Comparison of ENCODE assay signal across 21 mouse cellular contexts in the genomic region with DNA sequence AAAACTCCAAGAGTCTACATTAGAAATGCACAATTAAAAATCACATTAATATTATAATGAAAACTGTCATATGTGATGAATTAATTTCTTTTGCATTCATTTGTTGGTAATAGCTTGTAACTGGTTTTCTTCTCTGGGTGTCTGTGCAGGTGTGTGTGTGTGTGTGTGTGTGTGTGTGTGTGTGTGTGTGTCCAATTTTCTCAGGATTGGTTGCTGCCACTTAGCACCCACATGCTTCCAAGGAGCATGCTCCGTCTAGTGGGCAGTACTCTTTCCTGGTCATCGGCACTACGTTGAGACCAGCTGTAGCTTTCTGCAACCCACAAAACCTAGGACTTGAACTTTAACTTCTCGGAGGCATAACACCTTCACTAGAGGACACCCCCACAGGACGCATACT. TPM values are rescaled to one million over a fixed set of nuclear protein-coding genes. Genes with fewer than 3 reads are reported as not detected.
DNase-seq lines count a peak whose midpoint lies in the region; ATAC-seq and TF ChIP-seq lines count a peak whose summit lies in the region.
"Had no signal": no experiment of that assay in that cellular context is flagged by ENCODE, and none has a peak within 500 bp of the region (broad histone marks: within the 10 kb centered on the region; RNA-seq: fewer than 3 reads in every experiment).

No protein-coding gene starts in this region.

- no peak overlapping the region for H3K4me3 ChIP-seq in forebrain, embryonic 16.5 days (replicated peaks; ENCODE audit: low read length)
- H3K4me3 ChIP-seq in forebrain, embryonic 14.5 days (ENCODE audit: low read depth, low read length): no peak overlapping the region
- no peak overlapping the region for H3K4me3 ChIP-seq in liver, adult 2 months (ENCODE audit: insufficient read depth, low read depth, low read length)
- no peak overlapping the region for H3K4me3 ChIP-seq in liver, embryonic 11.5 days (ENCODE audit: low read depth, low read length)
- H3K4me3 ChIP-seq in midbrain, embryonic 14.5 days (replicated peaks; ENCODE audit: low read depth, low read length): no peak overlapping the region
- no peak overlapping the region for H3K4me3 ChIP-seq in left cerebral cortex, adult 2 months
- H3K4me3 ChIP-seq: embryonic facial prominence, embryonic 12.5 days; gastrocnemius, adult 2 months; intestine, embryonic 15.5 days; layer of hippocampus, adult 2 months; liver, embryonic 12.5 days had no signal

- H3K27me3 ChIP-seq in forebrain, embryonic 16.5 days (replicated peaks; ENCODE audit: control insufficient read depth, insufficient read depth, low read length): no peaks in the 10 kb centered on the region
- H3K27me3 ChIP-seq in forebrain, embryonic 14.5 days (replicated peaks; ENCODE audit: control insufficient read depth, insufficient read depth, low read length): no peaks in the 10 kb centered on the region
- no peaks in the 10 kb centered on the region for H3K27me3 ChIP-seq in liver, adult 2 months (ENCODE audit: control insufficient read depth, insufficient read depth, low read length)
- no peaks in the 10 kb centered on the region for H3K27me3 ChIP-seq in liver, embryonic 11.5 days (replicated peaks; ENCODE audit: control insufficient read depth, insufficient read depth, low read length)
- H3K27me3 ChIP-seq in midbrain, embryonic 14.5 days (ENCODE audit: control insufficient read depth, insufficient read depth, low read length): no peaks in the 10 kb centered on the region
- H3K27me3 ChIP-seq: CH12.LX; embryonic facial prominence, embryonic 12.5 days; intestine, embryonic 15.5 days; liver, embryonic 12.5 days had no signal

- peak; percentile 24; the same call in 1 of the 2 replicates for ATAC-seq in forebrain, embryonic 16.5 days
- ATAC-seq in forebrain, embryonic 14.5 days: no peak
- no peak for ATAC-seq in liver, embryonic 11.5 days (replicated peaks; ENCODE audit: low FRiP score)
- peak; percentile 23 for ATAC-seq in CD4-positive, CD25-positive, alpha-beta regulatory T cell, adult 4 months
- peak; percentile 14; the same call in 1 of the 2 replicates for ATAC-seq in midbrain, embryonic 14.5 days (ENCODE audit: low FRiP score, low TSS enrichment)
- ATAC-seq: liver, embryonic 12.5 days had no signal

- H3K9ac ChIP-seq in forebrain, embryonic 16.5 days (replicated peaks; ENCODE audit: low read depth, low read length): no peak overlapping the region
- H3K9ac ChIP-seq in forebrain, embryonic 14.5 days (ENCODE audit: low read length): no peak overlapping the region
- H3K9ac ChIP-seq in liver, adult 2 months (ENCODE audit: low read depth, low read length): peak overlapping the region; percentile 4
- no peak overlapping the region for H3K9ac ChIP-seq in liver, embryonic 11.5 days (ENCODE audit: low read depth, low read length)
- no peak overlapping the region for H3K9ac ChIP-seq in midbrain, embryonic 14.5 days (replicated peaks; ENCODE audit: low read length)
- H3K9ac ChIP-seq: embryonic facial prominence, embryonic 12.5 days; intestine, embryonic 15.5 days; liver, embryonic 12.5 days had no signal

- TF ChIP-seq POLR2A in liver, adult 2 months (IDR thresholded peaks at IDR 0.05; ENCODE audit: extremely low read depth, insufficient read depth, low read length): no peak

- no peak for DNase-seq in forebrain, embryonic 14.5 days (ENCODE audit: low spot score)
- no peak for DNase-seq in liver, adult 2 months (ENCODE audit: extremely low read depth, low read depth, low spot score)
- DNase-seq in liver, embryonic 11.5 days (ENCODE audit: low spot score): no peak
- no peak for DNase-seq in midbrain, embryonic 14.5 days
- no peak for DNase-seq in embryo, embryonic 11 days
- DNase-seq in left cerebral cortex, adult 2 months (ENCODE audit: extremely low spot score in 1 of 2, low spot score in 2 of 2): no peak

- WGBS in forebrain, embryonic 16.5 days: 85% methylated on average over 5 of the region's 5 CpGs
- WGBS in forebrain, embryonic 14.5 days: 89% methylated on average over 5 of the region's 5 CpGs
- 42% methylated on average over 5 of the region's 5 CpGs for WGBS in liver, adult 2 months
- WGBS in liver, embryonic 11.5 days: 89% methylated on average over 5 of the region's 5 CpGs
- 87% methylated on average over 5 of the region's 5 CpGs for WGBS in midbrain, embryonic 14.5 days

- 0 out of 2 replicates have a peak, but pooled peaks cover 2% of the 10 kb centered on the region for H3K4me1 ChIP-seq in forebrain, embryonic 16.5 days (replicated peaks; ENCODE audit: control insufficient read depth, insufficient read depth, low read length)
- H3K4me1 ChIP-seq in forebrain, embryonic 14.5 days (ENCODE audit: control insufficient read depth, insufficient read depth, low read length): 0 out of 2 replicates have a peak, but pooled peaks cover 2% of the 10 kb centered on the region
- peaks cover 22% of the 10 kb centered on the region for H3K4me1 ChIP-seq in liver, adult 2 months (ENCODE audit: control insufficient read depth, insufficient read depth, low read length)
- H3K4me1 ChIP-seq in liver, embryonic 11.5 days (replicated peaks; ENCODE audit: control insufficient read depth, insufficient read depth, low read length): 0 out of 2 replicates have a peak, but pooled peaks cover 3% of the 10 kb centered on the region
- H3K4me1 ChIP-seq in midbrain, embryonic 14.5 days (ENCODE audit: control insufficient read depth, insufficient read depth, low read length): no peaks in the 10 kb centered on the region
- H3K4me1 ChIP-seq: intestine, embryonic 15.5 days had no signal

- intact Hi-C loops in left cerebral cortex, adult 2 months (cut with DNase I): loop anchor here (5.0 kb wide), 1 partner anchor 260 kb away; no protein-coding TSS in a partner anchor

- H3K79me2 ChIP-seq in liver, adult 2 months (ENCODE audit: control insufficient read depth, insufficient read depth, low read length): no peaks in the 10 kb centered on the region

- no peak overlapping the region for H3K27ac ChIP-seq in forebrain, embryonic 16.5 days (ENCODE audit: low read length)
- H3K27ac ChIP-seq in forebrain, embryonic 14.5 days (ENCODE audit: low read depth, low read length): no peak overlapping the region
- peak overlapping the region; percentile 12; the same call in 1 of the 2 replicates for H3K27ac ChIP-seq in liver, adult 2 months (replicated peaks; ENCODE audit: insufficient read depth, low read depth, low read length)
- no peak overlapping the region for H3K27ac ChIP-seq in liver, embryonic 11.5 days (ENCODE audit: low read depth, low read length)
- no peak overlapping the region for H3K27ac ChIP-seq in midbrain, embryonic 14.5 days (replicated peaks; ENCODE audit: low read depth, low read length)
- H3K27ac ChIP-seq in left cerebral cortex, adult 2 months: no peak overlapping the region
- H3K27ac ChIP-seq: embryonic facial prominence, embryonic 12.5 days; gastrocnemius, adult 2 months; intestine, embryonic 15.5 days; layer of hippocampus, adult 2 months; liver, embryonic 12.5 days had no signal

- no peak for TF ChIP-seq CTCF in liver, adult 2 months (IDR thresholded peaks at IDR 0.05; ENCODE audit: low read depth, low read length)
- no peak for TF ChIP-seq CTCF in left cerebral cortex, adult 2 months (IDR thresholded peaks at IDR 0.05)

- no peak overlapping the region for H3K4me2 ChIP-seq in forebrain, embryonic 16.5 days (ENCODE audit: low read length)
- H3K4me2 ChIP-seq in forebrain, embryonic 14.5 days (ENCODE audit: low read length): no peak overlapping the region
- H3K4me2 ChIP-seq in liver, embryonic 11.5 days: no peak overlapping the region
- H3K4me2 ChIP-seq in midbrain, embryonic 14.5 days (ENCODE audit: low read length): no peak overlapping the region
- H3K4me2 ChIP-seq: embryonic facial prominence, embryonic 12.5 days; intestine, embryonic 15.5 days; liver, embryonic 12.5 days had no signal

- H3K9me3 ChIP-seq in forebrain, embryonic 16.5 days (ENCODE audit: control insufficient read depth, low read length): no peaks in the 10 kb centered on the region
- no peaks in the 10 kb centered on the region for H3K9me3 ChIP-seq in forebrain, embryonic 14.5 days (replicated peaks; ENCODE audit: control insufficient read depth, low read length)
- H3K9me3 ChIP-seq in liver, embryonic 11.5 days (ENCODE audit: control insufficient read depth, low read length): no peaks in the 10 kb centered on the region
- no peaks in the 10 kb centered on the region for H3K9me3 ChIP-seq in midbrain, embryonic 14.5 days (ENCODE audit: control insufficient read depth, low read length)
- H3K9me3 ChIP-seq: embryonic facial prominence, embryonic 12.5 days; G1E; intestine, embryonic 15.5 days; liver, embryonic 12.5 days had no signal

- peaks cover 19% of the 10 kb centered on the region for H3K36me3 ChIP-seq in forebrain, embryonic 16.5 days (ENCODE audit: control insufficient read depth, insufficient read depth)
- peaks cover 65% of the 10 kb centered on the region for H3K36me3 ChIP-seq in forebrain, embryonic 14.5 days (ENCODE audit: control insufficient read depth, insufficient read depth, low read length)
- H3K36me3 ChIP-seq in liver, adult 2 months (ENCODE audit: control insufficient read depth, insufficient read depth, low read length): peaks cover 86% of the 10 kb centered on the region
- H3K36me3 ChIP-seq in liver, embryonic 11.5 days (ENCODE audit: control insufficient read depth, insufficient read depth, low read length): peaks cover 52% of the 10 kb centered on the region
- H3K36me3 ChIP-seq in midbrain, embryonic 14.5 days (ENCODE audit: control insufficient read depth, insufficient read depth, low read length): peaks cover 75% of the 10 kb centered on the region

RNA-seq across cellular contexts. Expression of a gene that starts 27.9 kb away (rescaled TPM):
- polyA plus RNA-seq in forebrain, embryonic 16.5 days (2015; fragmentation: Nextera tagmentation; extraction: Ambion mirVana): 70.9 and 79.3 TPM in 2 replicates
- 81.9 and 97.3 TPM in 2 replicates for polyA plus RNA-seq in forebrain, embryonic 14.5 days (2014; fragmentation: Nextera tagmentation; extraction: Ambion mirVana)
- 1,807 and 1,852 TPM in 2 replicates for total RNA-seq in liver, adult 2 months (2014; rRNA removed)
- polyA plus RNA-seq in liver, adult 2 months (2012; rRNA removed): 1,476 and 1,516 TPM in 2 replicates
- 145 and 166 TPM in 2 replicates for polyA plus RNA-seq in liver, embryonic 11.5 days (2014; fragmentation: Nextera tagmentation; extraction: Ambion mirVana)
- 100 to 1,000 TPM in 1 of 2 experiments, 10 to 100 TPM in 1; 98.4 to 104 TPM for polyA plus RNA-seq in CD4-positive, CD25-positive, alpha-beta regulatory T cell, adult 4 months (2017; shearing (Covaris generic))
- polyA plus RNA-seq in midbrain, embryonic 14.5 days (2014; fragmentation: Nextera tagmentation; extraction: Ambion mirVana): 84.3 and 102 TPM in 2 replicates
- total RNA-seq in left cerebral cortex, adult 2 months (2021): 10 to 100 TPM; 42.5 to 46.9 TPM

RNA-seq across cellular contexts. Expression of a gene that starts 45.6 kb away (rescaled TPM):
- polyA plus RNA-seq in forebrain, embryonic 16.5 days (2015; fragmentation: Nextera tagmentation; extraction: Ambion mirVana): 0.16 TPM in 1 of 2 replicates, not detected in the other
- polyA plus RNA-seq in forebrain, embryonic 14.5 days (2014; fragmentation: Nextera tagmentation; extraction: Ambion mirVana): not detected in 2 replicates
- total RNA-seq in liver, adult 2 months (2014; rRNA removed): not detected in 2 replicates
- not detected in 2 replicates for polyA plus RNA-seq in liver, adult 2 months (2012; rRNA removed)
- not detected in 2 replicates for polyA plus RNA-seq in liver, embryonic 11.5 days (2014; fragmentation: Nextera tagmentation; extraction: Ambion mirVana)
- polyA plus RNA-seq in CD4-positive, CD25-positive, alpha-beta regulatory T cell, adult 4 months (2017; shearing (Covaris generic)): not detected
- polyA plus RNA-seq in midbrain, embryonic 14.5 days (2014; fragmentation: Nextera tagmentation; extraction: Ambion mirVana): not detected in 2 replicates
- 1 to 10 TPM in 1 of 2 experiments, under 1 TPM in 1; 0.79 to 1.1 TPM for total RNA-seq in left cerebral cortex, adult 2 months (2021)
- total RNA-seq: adrenal gland, adult 2 months; CH12.LX; gastrocnemius, adult 2 months; gastrocnemius, postnatal 4 days; heart, adult 8-10 months; heart, postnatal 25 days; megakaryocyte progenitor cell, adult 5-6 weeks had no signal
- polyA plus RNA-seq: adrenal gland, adult 2 months; G1E; liver, embryonic 12.5 days; small intestine, adult 2 months had no signal

Comparison
In these comparisons a context has a peak if more than half of its experiments do, and no peak if none do; other contexts are left out.
1. ATAC-seq: peak in forebrain, embryonic 16.5 days (single experiment), CD4-positive, CD25-positive, alpha-beta regulatory T cell, adult 4 months (single experiment) and midbrain, embryonic 14.5 days (single experiment); none in forebrain, embryonic 14.5 days (single experiment) and liver, embryonic 11.5 days (single experiment).